Mouse (Mus musculus) urinary bladder, adult 18-20 months (tissue): Measurements from ENCODE around the gene Hivep3.

Experiments used
- DNase-seq, 2 experiments: peaks; one replicate each; pipeline ENCODE4 v3.0.0; 2022; ENCODE audit warnings: low spot score in 2 of 2, mixed read lengths in 2 of 2

The Hivep3 gene

DNA sequence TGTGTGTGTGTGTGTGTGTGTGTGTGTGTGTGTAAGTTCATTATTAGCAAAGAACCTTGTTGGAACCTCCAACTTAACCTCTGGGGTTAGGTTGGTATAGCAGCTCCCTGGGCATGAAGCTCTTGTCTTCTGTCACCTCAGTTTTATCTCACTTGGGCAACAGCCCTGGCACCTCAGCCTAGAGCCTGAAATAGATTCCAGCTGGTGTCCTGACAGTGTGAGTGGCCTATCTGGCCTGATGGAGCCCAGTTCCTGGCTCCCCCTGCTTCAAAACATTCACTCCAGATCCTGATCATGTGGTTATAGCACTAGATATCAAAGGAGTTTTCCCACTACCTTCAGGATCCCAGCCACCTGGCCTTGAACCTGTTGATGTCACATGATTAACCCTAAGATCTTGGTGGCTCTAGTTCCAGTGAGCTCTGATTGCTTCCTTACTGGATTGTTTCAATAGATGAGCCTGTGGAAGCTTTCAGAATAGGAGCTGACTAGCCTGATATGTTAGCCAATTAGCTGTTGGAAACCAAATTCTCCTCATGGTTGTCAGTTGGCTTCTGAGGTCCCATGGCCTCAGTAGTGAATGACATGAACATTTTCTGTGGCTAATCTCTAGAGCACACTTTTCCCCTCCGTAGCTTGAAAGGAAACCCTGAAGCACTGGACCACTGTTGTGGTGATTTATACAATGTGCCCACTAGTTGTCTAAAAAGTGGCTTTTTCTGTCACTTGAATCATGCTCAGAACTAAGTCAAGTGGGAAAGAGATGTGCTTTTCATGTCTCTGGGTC lies 358.6 kb downstream of the Hivep3 start:
- DNase-seq = no peak

DNA sequence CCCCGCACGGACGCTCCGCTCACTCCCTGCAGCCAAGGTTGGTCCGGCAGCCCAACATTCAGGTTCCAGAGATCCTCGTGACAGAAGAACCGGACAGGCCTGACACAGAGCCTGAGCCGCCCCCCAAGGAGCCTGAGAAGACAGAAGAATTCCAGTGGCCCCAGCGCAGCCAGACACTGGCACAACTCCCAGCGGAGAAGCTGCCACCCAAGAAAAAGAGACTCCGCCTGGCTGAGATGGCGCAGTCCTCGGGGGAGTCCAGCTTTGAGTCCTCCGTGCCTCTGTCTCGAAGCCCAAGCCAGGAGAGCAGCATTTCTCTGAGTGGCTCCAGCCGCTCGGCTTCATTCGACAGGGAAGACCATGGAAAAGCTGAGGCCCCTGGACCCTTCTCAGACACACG lies 363.4 kb downstream of the Hivep3 start:
- no peak for DNase-seq

DNA sequence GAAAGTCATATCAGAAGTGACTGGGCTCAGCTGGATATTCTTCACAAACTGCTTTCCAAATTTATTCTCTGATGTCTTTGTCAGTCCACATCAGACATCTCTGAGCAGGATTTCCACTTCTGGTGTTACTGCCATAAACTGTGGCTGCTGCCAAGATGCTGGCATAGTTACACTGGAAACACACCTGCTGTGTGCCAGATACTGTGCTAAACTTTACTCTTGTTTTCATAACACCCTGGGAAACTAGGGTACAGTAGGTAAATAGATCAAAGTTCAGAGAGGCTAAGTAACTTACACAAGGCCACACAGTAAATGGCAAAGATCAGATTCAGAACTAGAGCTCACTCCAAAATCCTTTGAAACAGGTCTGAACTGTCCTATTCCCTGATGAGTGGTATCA lies 367.6 kb downstream of the Hivep3 start:
- DNase-seq = no peak

- peak; percentile 23 to 38 for DNase-seq
Measured at GRCm38 (mm10) chr4:120104599-120104998, 371.0 kb downstream of the Hivep3 start.

- no peak for DNase-seq
Measured at GRCm38 (mm10) chr4:120106362-120106761, 372.8 kb downstream of the Hivep3 start.

DNA sequence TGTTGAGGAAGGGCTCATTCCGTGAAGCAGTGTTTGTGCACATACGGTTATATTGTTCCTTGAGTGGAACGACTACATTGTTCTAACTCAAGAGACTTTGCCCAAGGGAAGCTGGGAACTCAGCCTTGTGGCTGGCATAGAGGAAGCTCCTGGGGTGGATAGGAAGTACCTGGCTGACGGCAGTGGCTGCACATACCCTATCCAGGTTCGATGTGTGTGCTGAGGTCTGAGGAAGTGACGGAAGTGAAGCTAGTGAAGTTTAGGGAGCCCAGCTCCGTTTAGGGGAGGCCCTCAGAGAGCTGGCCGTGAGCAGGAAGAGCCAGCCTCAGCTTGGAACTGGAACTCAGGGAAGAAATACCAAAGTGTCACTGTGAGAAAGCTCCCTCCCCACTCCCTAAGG lies 374.2 kb downstream of the Hivep3 start:
- no peak for DNase-seq

GRCm38 (mm10) chr4:120115516-120115915 lies 381.9 kb downstream of the Hivep3 start:
- no peak for DNase-seq

GRCm38 (mm10) chr4:120116312-120116711 lies 382.7 kb downstream of the Hivep3 start:
- no peak for DNase-seq

GRCm38 (mm10) chr4:120120276-120120675 lies 386.7 kb downstream of the Hivep3 start:
- DNase-seq = peak; percentile 26 to 55

- no peak for DNase-seq
Measured at GRCm38 (mm10) chr4:120124656-120125055, 391.1 kb downstream of the Hivep3 start.

GRCm38 (mm10) chr4:120126047-120126446 lies 392.5 kb downstream of the Hivep3 start:
- no peak for DNase-seq

GRCm38 (mm10) chr4:120127333-120127732 lies 393.7 kb downstream of the Hivep3 start:
- DNase-seq = no peak

DNA sequence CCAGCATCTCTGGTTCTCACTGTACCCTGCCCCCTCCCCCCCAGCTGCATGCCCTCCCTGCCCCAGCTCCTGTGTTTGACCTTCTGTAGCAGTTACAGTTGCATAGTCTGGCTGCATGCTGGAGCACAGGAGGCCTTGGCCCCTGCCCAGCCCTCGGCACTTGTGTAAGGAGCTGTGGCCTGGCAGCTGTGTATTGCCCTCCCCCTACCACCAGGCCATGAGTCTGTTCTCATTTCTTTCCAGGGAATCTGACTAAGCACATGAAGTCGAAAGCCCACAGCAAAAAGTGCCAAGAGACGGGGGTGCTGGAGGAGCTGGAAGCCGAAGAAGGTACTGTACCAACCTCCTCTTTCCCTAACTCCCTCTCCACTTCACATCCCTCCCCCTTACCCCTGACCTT lies 394.4 kb downstream of the Hivep3 start:
- no peak for DNase-seq

DNA sequence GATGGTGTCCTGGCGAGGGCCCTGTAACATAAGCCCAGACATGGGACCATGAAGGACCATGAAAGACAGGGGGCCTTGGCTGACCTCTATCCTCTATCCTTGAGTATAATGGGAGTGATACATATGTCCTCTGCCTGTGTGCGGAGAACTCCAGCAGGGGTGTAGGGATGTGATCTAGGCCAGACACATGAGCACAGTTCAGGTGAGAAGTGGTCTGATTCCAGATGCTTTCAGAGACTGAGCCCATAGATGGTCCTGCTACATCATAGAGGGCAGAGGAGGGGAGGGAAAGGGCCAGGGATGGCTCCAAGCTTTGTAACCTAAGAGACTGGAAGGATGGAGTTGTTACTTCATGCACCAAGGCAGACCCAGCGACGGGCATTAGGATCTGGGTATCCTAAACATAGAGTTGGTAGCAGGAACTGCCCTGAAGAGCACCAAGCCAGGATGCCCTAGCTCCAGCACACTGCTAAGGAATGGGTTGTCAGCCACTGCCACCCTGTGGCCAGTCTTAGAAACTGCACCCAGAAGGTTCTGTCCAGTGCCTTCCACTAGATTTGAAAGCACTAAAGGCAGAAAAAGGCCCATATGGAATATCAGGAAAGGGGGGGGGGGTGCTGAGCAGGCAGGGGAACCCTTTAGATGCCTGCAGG lies 395.8 kb downstream of the Hivep3 start:
- no peak for DNase-seq

DNA sequence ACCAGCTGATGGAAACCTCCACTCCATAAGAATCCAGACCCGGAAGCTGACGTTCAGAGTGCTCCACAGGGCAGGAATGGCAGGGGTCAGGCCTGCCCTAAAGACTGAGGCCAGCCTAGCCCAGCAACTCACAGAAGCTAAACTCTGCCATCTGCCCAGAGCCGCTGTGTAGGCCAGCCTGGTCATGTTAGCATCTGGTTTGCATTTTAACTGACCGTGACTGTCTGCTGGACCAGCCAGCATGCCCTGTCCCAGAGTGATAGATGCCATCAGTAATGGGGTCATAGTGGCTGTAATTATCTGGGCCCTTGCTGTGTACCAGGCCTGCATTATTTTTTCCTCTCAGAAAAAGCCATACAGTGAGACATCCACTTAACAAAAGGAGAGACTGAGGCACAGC lies 397.3 kb downstream of the Hivep3 start:
- no peak for DNase-seq

GRCm38 (mm10) chr4:120131441-120132220 lies 398.0 kb downstream of the Hivep3 start:
- peak; percentile 47 to 49 for DNase-seq

DNA sequence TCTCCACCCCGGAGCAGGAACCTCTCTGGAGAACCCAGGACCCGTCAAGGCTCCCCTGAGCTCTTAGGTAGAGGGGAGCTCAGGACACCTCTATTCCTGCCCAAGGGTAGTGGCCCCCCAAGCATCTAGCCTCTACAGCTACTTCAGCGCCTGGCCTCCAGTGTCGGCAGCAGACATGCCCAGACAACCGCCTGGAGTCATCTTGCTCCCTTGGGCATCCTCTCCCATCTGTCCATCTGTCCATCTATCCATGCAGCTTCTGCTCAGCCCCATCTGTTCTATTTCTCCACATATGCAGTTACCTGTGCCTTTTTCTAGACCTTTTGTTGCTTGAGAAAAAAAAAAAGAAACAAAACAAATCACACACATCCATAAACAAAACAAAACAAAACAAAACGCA lies 400.6 kb downstream of the Hivep3 start:
- no peak for DNase-seq

GRCm38 (mm10) chr4:120141810-120142209 lies 408.2 kb downstream of the Hivep3 start:
- no peak for DNase-seq

DNA sequence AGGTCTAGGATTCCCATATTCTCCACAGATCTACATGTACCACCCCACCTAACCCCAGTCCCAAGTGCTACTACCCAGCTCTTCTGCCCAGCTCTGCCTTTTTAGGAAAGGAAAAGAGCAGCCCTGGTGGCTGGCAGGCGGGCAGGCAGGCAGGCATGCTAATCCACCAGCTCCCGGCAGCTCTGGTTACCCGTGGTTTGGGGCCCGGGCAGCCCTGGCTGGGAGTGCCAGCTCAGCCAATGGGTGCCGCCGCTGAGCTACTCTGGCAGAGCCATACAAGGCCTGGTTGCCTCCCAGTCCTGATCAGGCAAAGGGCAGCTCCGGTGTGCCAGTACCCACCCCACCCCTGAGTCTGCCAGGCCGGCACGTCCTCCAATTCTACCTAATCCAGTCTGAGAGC lies 409.3 kb downstream of the Hivep3 start:
- no peak for DNase-seq

DNA sequence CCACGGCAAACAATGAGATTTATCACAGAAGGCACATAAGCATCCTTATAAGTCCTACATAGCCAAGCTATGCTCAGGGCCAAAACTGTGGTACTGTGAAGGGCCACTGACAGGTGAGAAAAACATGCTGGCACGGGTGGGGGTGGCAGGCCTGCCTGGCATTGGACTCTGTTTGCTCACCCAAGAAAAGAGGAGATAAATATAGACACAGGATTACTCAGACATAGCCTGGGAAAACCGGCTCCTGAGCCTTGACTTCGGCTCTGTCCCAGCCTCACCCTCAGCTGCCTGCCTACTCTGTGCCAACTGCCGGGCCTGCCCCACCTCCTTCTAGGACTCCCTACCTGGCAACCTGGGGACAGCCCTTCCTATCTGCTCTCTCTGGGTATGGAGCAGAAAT lies 410.8 kb downstream of the Hivep3 start:
- DNase-seq = peak; percentile 37 to 70

DNA sequence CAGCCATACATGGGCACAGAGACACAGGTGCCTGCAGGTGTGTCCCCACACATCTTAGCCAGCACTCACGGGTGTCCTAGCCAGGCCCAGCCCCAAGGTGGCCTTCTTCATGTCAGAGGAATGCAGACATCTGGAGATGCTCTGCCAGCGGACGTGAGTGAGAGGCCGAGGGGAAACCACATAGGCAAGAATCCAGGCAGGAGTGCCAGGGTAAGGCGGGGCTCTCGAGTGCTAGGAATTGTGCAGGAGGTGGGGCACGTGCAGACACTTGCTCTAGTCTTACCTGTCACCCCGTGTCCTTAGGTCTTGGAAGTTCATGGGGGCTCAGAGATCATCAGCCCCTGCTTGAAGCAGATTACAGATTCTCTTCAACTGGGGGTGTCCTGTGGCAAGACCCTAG lies 412.3 kb downstream of the Hivep3 start:
- no peak for DNase-seq

- DNase-seq = peak; percentile 80 to 84
Measured at GRCm38 (mm10) chr4:120148291-120149141, 414.9 kb downstream of the Hivep3 start.
